Mouse (Mus musculus): ENCODE measurements around the gene Vav3.

DNA sequence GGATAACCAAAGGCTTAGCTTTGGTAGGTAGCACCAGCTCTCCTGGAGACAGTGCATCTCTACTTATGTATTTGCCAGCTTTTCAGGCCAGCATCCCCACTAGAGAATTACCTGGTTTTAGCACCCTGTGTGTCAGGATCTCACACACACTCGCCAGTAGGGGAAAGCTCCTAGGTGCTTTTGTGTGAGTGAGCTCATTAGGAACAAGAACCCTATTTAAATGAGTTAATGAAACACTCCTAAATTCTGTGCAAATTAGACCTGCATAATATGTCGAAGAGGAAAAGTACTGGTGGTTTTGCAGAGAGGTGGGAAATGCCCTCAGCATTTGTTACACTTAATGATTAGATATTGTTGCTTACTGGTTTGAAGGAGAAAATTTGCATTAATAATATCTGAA, 350.1 kb downstream of the Vav3 start:
- TF ChIP-seq CTCF (IDR thresholded peaks at IDR 0.05; ENCODE audit: low read depth, low read length): no peak
- no peak for TF ChIP-seq POLR2A (IDR thresholded peaks at IDR 0.05; ENCODE audit: insufficient read depth, low read length)
